Mouse (Mus musculus): Measurements from ENCODE around the gene Mrpl24. TPM values are rescaled to one million over a fixed set of nuclear protein-coding genes. Genes with fewer than 3 reads are reported as not detected.

The Mrpl24 gene
- total RNA-seq, 2 experiments from 2014 or later, result 42.2 to 49.1 TPM

- no peak for DNase-seq (ENCODE audit: low spot score)
Observed at GRCm38 (mm10) chr3:87909874-87910273, 9.4 kb upstream of the Mrpl24 start.

GRCm38 (mm10) chr3:87910573-87911141 is 8.6 kb upstream of the Mrpl24 start:
- DNase-seq (ENCODE audit: low spot score), result peak; percentile 83

GRCm38 (mm10) chr3:87913491-87913890 is 5.8 kb upstream of the Mrpl24 start:
- DNase-seq (ENCODE audit: low spot score), result no peak

GRCm38 (mm10) chr3:87913891-87914290 is 5.4 kb upstream of the Mrpl24 start:
- no peak for DNase-seq (ENCODE audit: low spot score)

GRCm38 (mm10) chr3:87916990-87917389 is 2.3 kb upstream of the Mrpl24 start:
- no peak for DNase-seq (ENCODE audit: low spot score)

- no peak for DNase-seq (ENCODE audit: low spot score)
Observed at GRCm38 (mm10) chr3:87918551-87918950, 755 bp upstream of the Mrpl24 start.

GRCm38 (mm10) chr3:87920270-87920943 is 1.1 kb downstream of the Mrpl24 start:
- no peak for DNase-seq (ENCODE audit: low spot score)

GRCm38 (mm10) chr3:87924996-87925395 is 5.7 kb downstream of the Mrpl24 start:
- DNase-seq (ENCODE audit: low spot score), result no peak

- no peak for DNase-seq (ENCODE audit: low spot score)
Observed at GRCm38 (mm10) chr3:87927452-87927851, 8.1 kb downstream of the Mrpl24 start.

- no peak for DNase-seq (ENCODE audit: low spot score)
Observed at GRCm38 (mm10) chr3:87929341-87930077, 10.2 kb downstream of the Mrpl24 start.

GRCm38 (mm10) chr3:87930078-87930795 is 10.9 kb downstream of the Mrpl24 start, which contains the start of the genes Isg20l2 and Rrnad1:
Gene Isg20l2, plus strand, starts transcription at chr3:87930314.
Gene Rrnad1, minus strand, starts transcription at chr3:87930717.
- peak; percentile 97 for DNase-seq (ENCODE audit: low spot score)

- no peak for DNase-seq (ENCODE audit: low spot score)
Observed at GRCm38 (mm10) chr3:87934026-87934425, 14.7 kb downstream of the Mrpl24 start.

GRCm38 (mm10) chr3:87934501-87934900 is 15.2 kb downstream of the Mrpl24 start:
- no peak for DNase-seq (ENCODE audit: low spot score)

- DNase-seq (ENCODE audit: low spot score), result no peak
Observed at GRCm38 (mm10) chr3:87935201-87935600, 15.9 kb downstream of the Mrpl24 start.

GRCm38 (mm10) chr3:87935776-87936175 is 16.5 kb downstream of the Mrpl24 start:
- peak; percentile 80 for DNase-seq (ENCODE audit: low spot score)

GRCm38 (mm10) chr3:87940611-87941010 is 21.3 kb downstream of the Mrpl24 start:
- DNase-seq (ENCODE audit: low spot score), result no peak

- DNase-seq (ENCODE audit: low spot score), result no peak
Observed at GRCm38 (mm10) chr3:87942471-87942870, 23.2 kb downstream of the Mrpl24 start.

- DNase-seq (ENCODE audit: low spot score), result no peak
Observed at GRCm38 (mm10) chr3:87943586-87943985, 24.3 kb downstream of the Mrpl24 start.

GRCm38 (mm10) chr3:87944838-87945600 is 25.7 kb downstream of the Mrpl24 start:
- peak; percentile 32 for DNase-seq (ENCODE audit: low spot score)

GRCm38 (mm10) chr3:87945781-87946540 is 26.7 kb downstream of the Mrpl24 start:
- no peak for DNase-seq (ENCODE audit: low spot score)

All from gastrocnemius, adult 18-20 months (tissue).